Mouse (Mus musculus): ENCODE results near the gene Fbxw4. TPM values are rescaled to one million over a fixed set of nuclear protein-coding genes. Genes with fewer than 3 reads are reported as not detected.

Fbxw4 gene
- polyA plus RNA-seq, 1 experiment from 2014 or later, result 4.2 TPM

DNA sequence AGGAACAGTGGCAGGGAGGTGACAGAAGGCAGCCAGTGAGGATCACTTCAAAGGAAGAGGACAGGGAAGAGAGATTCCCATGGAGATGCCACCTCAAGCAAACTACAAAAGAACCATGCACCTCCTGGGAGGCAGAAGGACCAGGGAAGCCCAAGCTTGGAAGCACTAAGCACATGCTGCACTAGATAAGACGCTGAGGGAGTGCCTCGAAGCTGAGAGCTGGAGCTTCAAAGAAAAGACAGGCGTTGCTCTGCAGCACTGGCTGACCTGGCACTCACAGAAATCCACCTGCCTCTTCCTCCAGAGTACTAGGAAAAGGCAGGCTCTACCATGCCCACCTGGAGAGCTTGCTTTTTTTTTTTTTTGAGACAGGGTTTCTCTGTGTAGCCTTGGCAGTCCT lies 33.1 kb downstream of the Fbxw4 start:
- Histone ChIP-seq H3K9me3 (no peaks in the 10 kb centered on the region), H3K27ac (no peak overlapping the region), H3K4me3 (no peak overlapping the region), H3K4me2 (no peak overlapping the region), H3K27me3 (no peaks in the 10 kb centered on the region), H3K4me1 (no peaks in the 10 kb centered on the region), H3K9ac (no peak overlapping the region), H3K36me3 (peaks cover 50% of the 10 kb centered on the region)
- 19% methylated on average over 3 of the region's 3 CpGs for WGBS
- ATAC-seq (ENCODE audit: insufficient number of reproducible peaks, low FRiP score, low TSS enrichment, low read depth), result no peak

DNA sequence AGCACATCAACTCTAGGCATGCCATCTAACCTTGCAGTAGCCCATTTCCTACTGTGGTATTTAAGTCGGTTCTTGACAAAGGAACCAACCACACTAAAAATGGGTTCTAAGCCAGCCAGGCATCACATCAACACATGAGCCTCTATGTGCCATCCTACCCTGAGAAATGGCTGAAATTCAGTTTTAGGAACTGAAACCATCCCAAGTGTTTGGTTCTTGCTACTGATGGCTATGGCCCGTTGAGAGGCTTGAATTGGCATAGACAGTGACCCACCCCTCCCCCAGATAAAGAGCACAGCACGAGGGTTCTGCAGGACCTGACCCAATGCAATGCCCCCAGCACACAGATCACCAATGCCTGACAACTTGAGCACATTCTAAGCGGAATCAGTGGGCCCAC lies 36.4 kb downstream of the Fbxw4 start:
- no peak overlapping the region for H3K9ac ChIP-seq
- no peak overlapping the region for H3K27ac ChIP-seq
- WGBS, result 84% methylated on average over 4 of the region's 4 CpGs
- no peaks in the 10 kb centered on the region for H3K9me3 ChIP-seq
- no peak overlapping the region for H3K4me3 ChIP-seq
- peaks cover 45% of the 10 kb centered on the region for H3K36me3 ChIP-seq
- H3K27me3 ChIP-seq, result no peaks in the 10 kb centered on the region
- no peak for ATAC-seq (ENCODE audit: insufficient number of reproducible peaks, low FRiP score, low TSS enrichment, low read depth)
- no peaks in the 10 kb centered on the region for H3K4me1 ChIP-seq
- no peak overlapping the region for H3K4me2 ChIP-seq

DNA sequence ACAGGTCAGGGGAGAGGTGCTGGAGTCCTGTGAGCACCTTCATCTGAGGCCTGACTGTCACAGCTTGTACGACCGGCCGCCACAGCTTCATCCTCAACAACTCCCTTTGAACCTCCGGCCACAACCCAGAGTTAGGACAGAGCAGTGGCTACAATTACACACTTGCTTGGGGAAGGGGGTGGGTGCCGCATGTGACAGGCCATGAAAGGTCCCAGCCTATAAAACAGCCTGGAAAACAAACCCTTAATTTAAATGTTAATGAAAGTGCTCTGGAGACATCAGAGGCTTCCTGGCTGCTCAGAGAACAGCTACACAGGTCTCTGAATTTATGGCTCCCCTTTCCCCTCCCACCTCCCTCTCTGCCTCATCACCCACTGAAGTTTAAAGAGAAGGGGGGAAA lies 38.0 kb downstream of the Fbxw4 start:
- H3K27ac ChIP-seq, result no peak overlapping the region
- 27% methylated on average over 5 of the region's 5 CpGs for WGBS
- H3K9ac ChIP-seq, result no peak overlapping the region
- H3K36me3 ChIP-seq, result peaks cover 37% of the 10 kb centered on the region
- no peak for ATAC-seq (ENCODE audit: insufficient number of reproducible peaks, low FRiP score, low TSS enrichment, low read depth)
- H3K9me3 ChIP-seq, result no peaks in the 10 kb centered on the region
- H3K4me2 ChIP-seq, result no peak overlapping the region
- no peaks in the 10 kb centered on the region for H3K27me3 ChIP-seq
- H3K4me1 ChIP-seq, result no peaks in the 10 kb centered on the region
- H3K4me3 ChIP-seq, result no peak overlapping the region

DNA sequence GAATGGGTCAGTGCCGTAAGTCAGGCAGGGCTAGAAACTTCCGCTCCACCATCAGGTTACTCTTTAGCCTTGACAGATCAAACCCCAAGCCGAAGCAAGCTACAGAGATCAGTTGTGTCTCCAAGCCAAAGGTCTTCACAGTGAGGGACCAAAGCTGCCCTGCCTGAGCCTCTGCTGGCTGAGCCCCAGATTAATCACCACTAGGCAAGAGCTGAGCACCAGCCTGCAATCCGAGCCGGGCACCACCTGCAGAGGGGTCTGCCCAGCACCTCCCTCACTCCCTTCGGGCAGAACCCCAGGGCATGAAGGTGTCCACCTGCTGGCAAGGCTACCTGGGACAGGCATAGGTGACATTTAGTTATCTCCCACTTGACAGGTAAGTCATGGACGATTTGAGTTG lies 39.1 kb downstream of the Fbxw4 start:
- H3K27me3 ChIP-seq, result no peaks in the 10 kb centered on the region
- H3K9ac ChIP-seq, result no peak overlapping the region
- peaks cover 29% of the 10 kb centered on the region for H3K36me3 ChIP-seq
- WGBS, result 58% methylated on average over 7 of the region's 7 CpGs
- H3K27ac ChIP-seq, result no peak overlapping the region
- 0 out of 2 replicates have a peak, but pooled peaks cover 2% of the 10 kb centered on the region for H3K4me1 ChIP-seq
- no peak for ATAC-seq (ENCODE audit: insufficient number of reproducible peaks, low FRiP score, low TSS enrichment, low read depth)
- no peaks in the 10 kb centered on the region for H3K9me3 ChIP-seq
- H3K4me3 ChIP-seq, result no peak overlapping the region
- H3K4me2 ChIP-seq, result no peak overlapping the region

DNA sequence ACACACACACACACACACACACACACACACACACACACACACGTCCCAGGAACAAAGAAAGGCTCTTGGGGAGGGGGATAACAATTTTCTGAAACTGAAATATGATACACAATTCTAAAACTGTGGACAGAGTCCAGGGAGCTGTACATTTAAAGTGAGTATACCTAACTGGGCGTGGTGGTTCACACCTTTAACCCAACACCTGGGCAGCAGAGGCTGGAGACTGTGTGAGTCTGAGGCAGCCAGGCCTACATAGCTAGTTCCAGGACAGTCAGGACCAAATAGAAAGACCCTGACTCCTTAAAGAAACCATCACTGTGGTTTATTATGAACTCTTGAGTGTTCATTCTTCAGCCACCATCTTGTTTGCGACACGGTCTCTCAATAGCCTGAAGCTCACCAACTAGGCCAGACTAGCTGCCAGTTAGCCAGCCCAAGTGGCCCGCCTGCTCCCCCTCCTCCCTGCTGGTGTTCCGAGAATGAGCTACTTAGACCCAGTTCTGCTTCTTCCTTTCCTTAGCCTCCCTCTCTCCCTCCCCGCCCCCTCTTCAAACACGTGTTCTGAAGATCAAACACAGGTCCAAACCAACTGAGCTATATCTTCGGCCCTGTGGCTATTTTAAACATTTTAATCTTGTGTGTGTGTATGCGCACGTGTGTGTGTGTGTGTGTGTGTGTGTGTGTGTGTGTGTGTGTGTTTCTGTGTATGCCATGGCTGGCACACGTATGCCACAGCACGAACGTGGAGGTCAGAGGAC lies 40.2 kb downstream of the Fbxw4 start:
- Histone ChIP-seq H3K4me1 (peaks cover 13% of the 10 kb centered on the region), H3K27ac (no peak overlapping the region), H3K9me3 (no peaks in the 10 kb centered on the region), H3K27me3 (no peaks in the 10 kb centered on the region), H3K9ac (no peak overlapping the region), H3K4me2 (no peak overlapping the region), H3K4me3 (no peak overlapping the region), H3K36me3 (peaks cover 23% of the 10 kb centered on the region)
- 84% methylated on average over 14 of the region's 14 CpGs for WGBS
- ATAC-seq (ENCODE audit: insufficient number of reproducible peaks, low FRiP score, low TSS enrichment, low read depth), result no peak

DNA sequence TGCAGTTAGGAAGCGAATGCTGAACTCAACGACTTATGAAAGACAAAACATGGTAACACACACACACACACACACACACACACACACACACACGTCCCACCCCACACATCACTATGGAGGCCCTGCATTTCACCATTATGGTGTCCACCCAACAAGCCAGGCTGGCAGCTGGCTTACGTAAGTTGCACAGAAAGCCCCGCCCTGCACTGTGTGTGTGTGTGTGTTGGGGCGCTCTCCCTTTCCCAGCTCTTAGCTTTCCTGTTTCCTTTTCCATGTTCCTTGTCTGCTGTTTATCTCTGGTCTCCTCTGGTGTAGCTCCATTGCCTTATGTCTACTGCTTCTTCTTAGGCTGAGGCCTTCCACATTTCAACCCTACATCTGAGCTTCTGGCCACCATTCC lies 41.9 kb downstream of the Fbxw4 start:
- H3K4me2 ChIP-seq, result no peak overlapping the region
- H3K4me1 ChIP-seq, result peaks cover 16% of the 10 kb centered on the region
- 81% methylated on average over 6 of the region's 6 CpGs for WGBS

DNA sequence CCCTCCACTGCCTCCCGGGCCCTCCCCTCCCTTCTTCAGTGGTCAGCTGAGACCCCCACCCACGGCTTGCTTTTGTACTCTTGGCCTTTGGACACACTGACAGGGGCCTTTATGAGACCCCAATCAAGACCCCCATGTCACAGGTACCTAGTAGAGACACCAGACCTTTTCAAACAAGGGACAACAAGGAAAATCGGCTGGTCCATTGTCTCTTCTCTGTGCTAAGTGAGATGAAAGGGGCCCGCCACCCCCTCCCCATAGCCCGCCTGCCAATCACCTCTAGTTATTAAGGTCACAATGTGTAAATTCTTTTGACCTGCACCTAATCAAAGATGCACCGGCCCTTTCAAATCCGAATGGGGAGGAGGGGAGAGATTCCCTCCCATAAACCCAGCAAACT lies 43.4 kb downstream of the Fbxw4 start:
- ATAC-seq (ENCODE audit: insufficient number of reproducible peaks, low FRiP score, low TSS enrichment, low read depth), result no peak
- H3K36me3 ChIP-seq, result peaks cover 11% of the 10 kb centered on the region
- 37% methylated on average over 7 of the region's 7 CpGs for WGBS
- no peak overlapping the region for H3K9ac ChIP-seq
- no peak overlapping the region for H3K4me2 ChIP-seq
- no peak overlapping the region for H3K27ac ChIP-seq
- no peak overlapping the region for H3K4me3 ChIP-seq
- peaks cover 16% of the 10 kb centered on the region for H3K4me1 ChIP-seq
- no peaks in the 10 kb centered on the region for H3K9me3 ChIP-seq
- H3K27me3 ChIP-seq, result no peaks in the 10 kb centered on the region

More for the DNA sequence above, 41.9 kb downstream of the Fbxw4 start:
- ATAC-seq (ENCODE audit: insufficient number of reproducible peaks, low FRiP score, low TSS enrichment, low read depth), result no peak
- no peaks in the 10 kb centered on the region for H3K27me3 ChIP-seq
- H3K9ac ChIP-seq, result no peak overlapping the region
- no peaks in the 10 kb centered on the region for H3K9me3 ChIP-seq
- H3K36me3 ChIP-seq, result peaks cover 19% of the 10 kb centered on the region
- no peak overlapping the region for H3K27ac ChIP-seq
- H3K4me3 ChIP-seq, result no peak overlapping the region

DNA sequence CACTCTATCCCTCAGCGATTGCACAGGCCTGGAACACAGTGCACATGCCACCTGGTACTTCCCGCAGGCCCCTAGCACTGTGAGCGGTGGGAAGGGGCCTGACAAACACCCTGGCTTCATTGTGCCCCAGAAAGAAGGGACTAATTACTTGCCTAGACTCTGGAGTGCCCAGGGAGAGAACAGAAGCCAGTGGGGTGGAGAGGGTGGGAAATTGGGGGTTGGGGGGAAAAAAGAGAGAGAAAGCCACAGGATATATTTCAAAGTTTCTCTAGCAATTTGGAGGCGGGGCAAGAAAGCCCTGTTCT lies 43.9 kb downstream of the Fbxw4 start:
- no peak overlapping the region for H3K4me2 ChIP-seq
- no peak for ATAC-seq (ENCODE audit: insufficient number of reproducible peaks, low FRiP score, low TSS enrichment, low read depth)
- H3K36me3 ChIP-seq, result peaks cover 5% of the 10 kb centered on the region; the same call in 1 of the 2 replicates

DNA sequence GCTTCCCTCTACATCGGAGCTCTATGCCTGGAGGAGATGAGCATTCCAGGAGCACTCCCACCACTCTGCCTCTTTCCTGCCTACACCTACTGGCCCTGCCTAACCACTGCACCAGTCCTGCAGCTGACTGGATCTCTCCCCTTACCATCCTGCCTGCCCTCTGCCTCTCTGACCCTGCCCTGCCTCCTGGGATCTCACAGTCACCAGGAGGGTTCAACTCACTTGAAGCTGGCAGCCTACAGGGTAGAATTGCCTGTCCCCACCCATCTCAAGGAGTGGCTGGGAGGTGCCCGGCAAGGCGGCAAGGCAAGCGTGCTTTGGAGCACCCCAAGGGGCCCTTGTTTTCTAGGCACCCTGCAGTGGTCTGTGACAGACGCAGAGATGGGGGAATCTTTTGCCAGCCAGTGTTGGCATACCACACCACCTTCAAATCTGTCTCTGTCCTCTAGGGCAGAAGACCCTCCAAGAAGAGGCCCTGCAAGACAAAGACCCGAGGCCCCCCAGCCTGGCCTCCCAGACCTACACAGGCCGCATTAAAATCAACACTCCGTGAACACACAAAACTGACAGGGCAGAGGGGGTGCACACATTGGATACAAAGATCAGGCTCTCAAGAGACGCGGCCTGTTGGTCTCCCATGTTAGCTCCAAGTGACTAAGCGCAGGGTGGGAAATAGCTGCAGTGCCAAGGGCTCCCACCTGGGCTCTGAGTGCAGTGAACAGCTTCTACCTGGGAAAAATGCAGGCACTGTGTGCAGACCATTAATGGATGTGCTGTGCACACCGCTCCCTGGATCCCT lies 44.5 kb downstream of the Fbxw4 start:
- Histone ChIP-seq H3K4me3 (no peak overlapping the region), H3K4me1 (peaks cover 18% of the 10 kb centered on the region), H3K36me3 (0 out of 2 replicates have a peak, but pooled peaks cover 2% of the 10 kb centered on the region), H3K9ac (no peak overlapping the region), H3K27ac (no peak overlapping the region), H3K9me3 (no peaks in the 10 kb centered on the region), H3K4me2 (no peak overlapping the region), H3K27me3 (no peaks in the 10 kb centered on the region)
- WGBS, result 59% methylated on average over 12 of the region's 12 CpGs
- ATAC-seq (ENCODE audit: insufficient number of reproducible peaks, low FRiP score, low TSS enrichment, low read depth), result no peak

More for the DNA sequence above, 43.9 kb downstream of the Fbxw4 start:
- Histone ChIP-seq H3K4me1 (peaks cover 16% of the 10 kb centered on the region), H3K9me3 (no peaks in the 10 kb centered on the region), H3K4me3 (no peak overlapping the region), H3K9ac (no peak overlapping the region), H3K27ac (no peak overlapping the region), H3K27me3 (no peaks in the 10 kb centered on the region)
- 53% methylated on average over 4 of the region's 4 CpGs for WGBS

DNA sequence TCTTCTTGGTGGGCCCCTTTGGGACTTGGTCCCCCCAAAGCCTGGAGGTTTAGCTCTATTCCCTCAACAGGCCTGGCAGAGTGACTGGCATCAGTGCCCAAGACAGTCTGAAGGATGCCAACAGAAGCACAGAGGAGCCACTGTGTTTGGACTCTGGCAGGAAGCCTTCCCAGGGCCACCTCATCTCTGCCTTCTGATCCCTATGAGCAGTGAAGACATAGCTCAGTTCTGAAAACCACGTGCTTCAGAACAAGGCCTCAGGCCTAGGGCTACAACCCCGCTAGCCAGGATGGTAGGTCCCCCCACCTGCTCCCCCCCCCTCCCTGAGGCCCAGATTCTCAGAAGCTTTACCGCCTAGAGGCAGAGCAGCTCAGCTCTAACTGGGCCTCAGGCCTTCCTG lies 45.2 kb downstream of the Fbxw4 start:
- Histone ChIP-seq H3K4me1 (peaks cover 19% of the 10 kb centered on the region), H3K9me3 (no peaks in the 10 kb centered on the region), H3K4me3 (no peak overlapping the region), H3K27me3 (no peaks in the 10 kb centered on the region), H3K27ac (no peak overlapping the region), H3K9ac (no peak overlapping the region), H3K4me2 (no peak overlapping the region), H3K36me3 (0 out of 2 replicates have a peak, but pooled peaks cover 2% of the 10 kb centered on the region)
- WGBS, result 52% methylated on average over 3 of the region's 3 CpGs
- ATAC-seq (ENCODE audit: insufficient number of reproducible peaks, low FRiP score, low TSS enrichment, low read depth), result no peak

DNA sequence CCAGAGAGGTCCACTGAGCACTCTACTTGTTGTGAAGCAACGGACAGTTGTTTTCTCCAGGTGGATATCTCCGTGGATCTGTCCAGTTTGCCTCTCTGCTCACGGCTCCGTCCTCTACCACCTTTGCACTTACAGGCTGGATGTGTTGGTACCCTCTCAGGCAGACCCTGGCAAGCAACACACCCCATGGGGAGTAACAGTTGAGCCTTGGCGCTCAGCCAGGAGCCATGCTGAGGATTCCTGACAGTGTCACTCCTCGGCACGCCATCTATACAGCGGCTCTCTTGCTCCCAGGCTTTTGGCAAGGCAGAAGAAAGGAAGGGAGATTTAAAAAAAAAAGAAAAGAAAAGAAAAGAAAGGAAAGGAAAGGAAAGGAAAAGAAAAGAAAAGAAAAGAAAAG lies 45.7 kb downstream of the Fbxw4 start:
- 0 out of 2 replicates have a peak, but pooled peaks cover 2% of the 10 kb centered on the region for H3K36me3 ChIP-seq
- ATAC-seq (ENCODE audit: insufficient number of reproducible peaks, low FRiP score, low TSS enrichment, low read depth), result no peak
- no peaks in the 10 kb centered on the region for H3K9me3 ChIP-seq
- no peak overlapping the region for H3K4me3 ChIP-seq
- no peak overlapping the region for H3K27ac ChIP-seq
- H3K4me1 ChIP-seq, result peaks cover 19% of the 10 kb centered on the region
- WGBS, result 73% methylated on average over 8 of the region's 8 CpGs
- H3K4me2 ChIP-seq, result no peak overlapping the region
- no peak overlapping the region for H3K9ac ChIP-seq
- H3K27me3 ChIP-seq, result no peaks in the 10 kb centered on the region

DNA sequence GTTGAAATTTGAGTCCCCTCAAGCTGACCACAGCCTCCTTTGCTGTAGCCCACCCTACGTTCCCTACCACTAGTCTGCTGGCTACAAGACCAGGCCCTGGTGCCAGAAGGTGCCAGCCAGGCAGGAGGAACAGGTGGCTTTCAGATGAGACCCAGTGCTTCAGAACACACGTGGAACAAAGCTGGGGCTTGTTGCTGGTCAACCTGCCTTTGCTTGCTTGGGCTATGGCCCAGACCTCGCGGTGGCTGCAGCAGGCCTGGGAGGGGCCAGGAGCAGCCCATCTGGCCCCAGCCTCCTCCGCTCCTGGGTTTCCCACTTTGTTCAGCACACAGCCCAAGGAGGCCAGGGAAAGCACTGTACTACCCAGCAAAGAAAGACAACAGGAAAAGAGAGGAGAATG lies 49.3 kb downstream of the Fbxw4 start:
- no peaks in the 10 kb centered on the region for H3K27me3 ChIP-seq
- no peak overlapping the region for H3K27ac ChIP-seq
- H3K4me1 ChIP-seq, result peaks cover 18% of the 10 kb centered on the region
- H3K4me3 ChIP-seq, result no peak overlapping the region
- no peaks in the 10 kb centered on the region for H3K9me3 ChIP-seq
- no peak overlapping the region for H3K9ac ChIP-seq
- 0 out of 2 replicates have a peak, but pooled peaks cover 2% of the 10 kb centered on the region for H3K36me3 ChIP-seq
- ATAC-seq (ENCODE audit: insufficient number of reproducible peaks, low FRiP score, low TSS enrichment, low read depth), result no peak
- WGBS, result 52% methylated on average over 5 of the region's 5 CpGs
- H3K4me2 ChIP-seq, result no peak overlapping the region

Data from limb, embryonic 15.5 days (tissue).